Mouse (Mus musculus) olfactory bulb, adult 2 months (tissue): ENCODE measurements around the gene Armc7.

Source experiments
- CTCF ChIP-seq: fragments of 200-500 bp; IDR thresholded peaks from 2 replicates; pipeline ENCODE4 v1.5.1; 2012; ENCODE audit warnings: low read depth, mild to moderate bottlenecking, low read length, moderate library complexity; ENCODE audit not compliant: insufficient read depth
- POLR2A ChIP-seq: fragments of 200-500 bp; IDR thresholded peaks from 2 replicates; pipeline ENCODE4 v1.6.1; 2012; ENCODE audit warnings: mild to moderate bottlenecking, low read depth, low read length, moderate library complexity; ENCODE audit not compliant: insufficient read depth

- TF ChIP-seq POLR2A (no peak), CTCF (no peak)
These were observed 19.3 kb upstream of the Armc7 start for GRCm38 (mm10) chr11:115456182-115456581.
